Mouse (Mus musculus): Measurements from ENCODE around the gene 9030612E09Rik.
A peak's percentile ranks its signal among the peaks of the same experiment; 100 is the strongest.

The 9030612E09Rik gene

DNA sequence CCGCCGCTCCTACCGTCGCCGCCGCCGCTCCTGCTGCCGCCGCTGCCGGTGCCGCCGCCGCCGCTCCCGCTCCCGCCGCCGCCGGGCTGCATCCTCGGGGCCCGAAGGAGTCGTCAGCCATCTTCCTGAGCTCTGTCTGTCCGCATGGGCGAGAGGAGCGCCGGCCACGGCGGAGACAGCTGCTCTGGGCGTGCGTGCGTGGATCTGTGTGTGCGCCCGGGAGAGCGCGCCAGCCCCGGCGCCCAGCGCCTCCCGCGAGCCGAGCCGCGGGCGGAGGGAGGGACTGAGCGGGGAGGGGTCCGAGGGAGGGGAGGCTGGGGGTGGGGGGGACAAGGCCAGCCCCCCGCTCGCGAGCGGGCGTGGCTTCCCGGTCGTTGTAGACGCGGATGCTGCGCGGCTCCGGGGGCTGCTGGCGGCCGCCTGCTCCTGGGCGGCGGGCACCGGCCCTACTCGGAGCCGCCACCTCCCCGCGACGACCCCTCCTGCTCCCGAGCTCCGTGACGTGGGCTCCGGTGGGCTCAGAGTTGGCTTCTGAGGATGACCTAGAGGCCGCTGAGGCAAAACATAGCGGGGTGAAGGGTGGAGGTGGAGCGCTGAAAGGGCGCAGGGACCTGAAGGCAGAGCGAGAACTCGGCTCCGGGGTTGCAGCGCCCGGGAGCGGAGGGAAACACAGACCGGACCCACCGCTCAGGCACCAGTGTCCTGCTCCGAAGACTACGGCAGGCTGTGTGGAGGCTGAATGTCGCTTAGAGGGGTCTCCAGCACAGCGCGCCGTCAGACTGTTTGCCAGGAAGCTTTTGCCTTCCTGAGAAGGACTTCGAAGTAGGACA is at the start of gene 9030612E09Rik, which contains the start of gene Sobp:
Gene 9030612E09Rik, plus strand, starts transcription at position 379 of the 830 bp plus-strand sequence.
Gene Sobp, minus strand, starts transcription at position 205 of the 830 bp plus-strand sequence.
- peak; percentile 74 for DNase-seq (ENCODE audit: low read depth, low spot score)

- no peak for DNase-seq (ENCODE audit: low read depth, low spot score)
Observed at GRCm38 (mm10) chr10:43128750-43129149, 45.8 kb upstream of the 9030612E09Rik start.

DNA sequence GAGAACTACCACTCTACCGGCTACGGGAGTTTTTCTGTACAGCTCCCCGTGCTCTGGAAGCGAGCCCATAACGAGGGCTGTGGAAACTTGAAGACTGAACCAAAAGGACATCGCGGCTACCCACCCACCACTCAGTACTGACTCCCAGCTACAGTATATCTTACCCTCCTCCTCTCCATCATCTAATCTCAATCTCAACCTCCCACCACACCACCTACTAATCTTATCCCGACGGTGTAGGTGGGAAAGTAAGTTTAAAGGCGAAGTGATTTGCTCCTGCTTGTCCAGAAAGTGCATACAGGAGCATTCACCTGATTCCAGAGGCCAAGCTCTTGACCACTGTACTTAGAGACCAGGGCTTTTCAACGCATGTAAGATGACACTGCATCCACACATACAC is 40.5 kb upstream of the 9030612E09Rik start:
- no peak for DNase-seq (ENCODE audit: low read depth, low spot score)

DNA sequence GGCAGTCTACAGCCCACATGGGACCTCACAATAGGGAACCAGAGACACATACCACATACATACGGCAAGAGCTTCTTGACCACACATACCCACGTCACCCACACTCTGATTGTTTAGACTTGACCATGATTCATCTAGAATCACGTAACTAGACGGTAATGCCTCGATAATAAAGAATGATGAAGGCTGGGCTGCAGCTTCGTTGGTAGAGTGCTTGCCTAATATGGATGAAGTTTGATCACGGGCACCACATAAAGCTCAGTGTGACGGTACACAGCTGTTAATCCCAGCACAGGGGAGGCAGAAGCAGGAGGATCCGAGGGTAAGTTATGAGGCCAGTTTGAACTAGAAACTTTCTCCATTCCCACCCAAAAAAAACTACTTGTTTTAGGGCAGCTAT is 31.3 kb upstream of the 9030612E09Rik start:
- no peak for DNase-seq (ENCODE audit: low read depth, low spot score)

DNA sequence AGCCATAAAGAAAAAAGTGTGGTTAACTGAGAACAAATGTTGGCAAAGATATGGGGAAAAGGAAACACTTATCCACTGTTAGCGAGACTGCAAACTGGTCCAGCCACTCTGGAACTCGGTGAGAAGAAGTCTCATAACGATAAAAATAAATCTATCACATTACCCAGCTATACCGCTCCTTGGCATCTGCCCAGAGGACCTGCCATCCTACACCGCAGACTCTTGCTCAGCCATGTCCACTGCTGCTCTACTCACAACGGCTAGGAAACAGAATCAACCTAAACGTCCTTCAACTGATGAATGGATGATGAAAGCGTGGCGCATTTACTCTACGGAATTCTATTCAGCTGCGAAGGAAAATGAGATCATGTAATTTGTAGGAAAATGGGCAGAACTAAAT is 26.0 kb upstream of the 9030612E09Rik start:
- DNase-seq (ENCODE audit: low read depth, low spot score), result no peak

DNA sequence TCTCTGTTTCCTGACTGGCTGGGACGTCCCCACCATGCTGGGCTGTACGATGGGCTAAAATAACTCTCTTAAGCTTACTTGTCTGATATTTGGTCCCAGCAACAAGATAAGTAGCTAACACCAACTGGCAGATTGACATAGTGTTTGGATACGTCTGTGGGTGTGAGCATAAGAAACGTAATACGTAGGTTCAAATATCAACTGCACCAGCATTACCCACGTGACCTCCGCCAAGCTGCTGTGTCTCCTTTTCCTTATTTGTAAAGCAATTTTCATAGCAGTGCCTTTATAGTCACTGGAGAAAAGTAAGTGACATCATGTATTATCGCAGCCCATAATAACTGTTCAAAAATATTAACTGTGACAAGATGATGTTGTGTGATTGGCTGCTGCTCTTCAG is 21.9 kb upstream of the 9030612E09Rik start:
- DNase-seq (ENCODE audit: low read depth, low spot score), result no peak

DNA sequence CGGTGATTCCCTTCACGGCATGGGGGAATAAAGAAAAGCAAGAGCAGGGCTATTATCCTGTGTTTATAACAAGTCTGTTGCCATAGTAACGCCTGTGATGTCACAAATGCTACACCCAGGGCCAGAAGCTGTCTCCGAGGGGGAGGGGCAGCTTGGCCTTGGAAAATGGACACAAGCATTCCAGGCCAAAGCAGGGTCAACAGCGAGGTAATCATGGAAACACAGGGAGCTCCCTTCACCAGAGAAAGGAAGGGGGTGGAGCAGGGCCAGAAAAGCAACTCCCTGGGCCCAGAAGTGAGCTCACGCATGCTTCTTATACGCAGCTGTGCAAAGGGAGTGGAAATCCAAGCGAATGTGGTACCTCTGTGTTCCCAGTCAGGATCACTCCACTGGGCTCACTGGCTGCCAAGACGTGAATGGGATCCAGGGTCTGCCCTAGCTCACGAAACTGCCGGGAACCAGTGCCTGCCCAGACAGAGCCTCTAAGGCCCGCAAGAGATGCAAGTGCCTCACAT is 19.4 kb upstream of the 9030612E09Rik start:
- peak; percentile 83 for DNase-seq (ENCODE audit: low read depth, low spot score)

DNA sequence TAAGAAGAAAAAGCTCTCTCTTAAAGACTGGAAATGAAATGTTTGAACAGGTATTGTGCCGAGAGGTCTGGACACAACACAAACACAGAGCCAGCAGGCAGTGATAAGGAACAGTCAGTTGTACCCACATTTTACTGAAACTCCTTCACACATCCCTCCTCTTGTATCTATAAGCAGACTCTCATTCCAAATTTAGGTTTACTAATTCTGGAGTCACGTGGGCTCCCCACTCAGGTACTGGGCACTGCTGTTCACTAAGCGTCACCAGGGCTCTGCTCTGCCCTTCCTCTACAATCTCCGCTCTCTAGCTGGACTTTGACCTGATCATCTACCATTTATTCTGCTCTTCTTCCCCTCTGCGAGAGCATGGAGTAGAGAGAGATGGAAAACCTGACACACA is 15.6 kb upstream of the 9030612E09Rik start:
- DNase-seq (ENCODE audit: low read depth, low spot score), result no peak

DNA sequence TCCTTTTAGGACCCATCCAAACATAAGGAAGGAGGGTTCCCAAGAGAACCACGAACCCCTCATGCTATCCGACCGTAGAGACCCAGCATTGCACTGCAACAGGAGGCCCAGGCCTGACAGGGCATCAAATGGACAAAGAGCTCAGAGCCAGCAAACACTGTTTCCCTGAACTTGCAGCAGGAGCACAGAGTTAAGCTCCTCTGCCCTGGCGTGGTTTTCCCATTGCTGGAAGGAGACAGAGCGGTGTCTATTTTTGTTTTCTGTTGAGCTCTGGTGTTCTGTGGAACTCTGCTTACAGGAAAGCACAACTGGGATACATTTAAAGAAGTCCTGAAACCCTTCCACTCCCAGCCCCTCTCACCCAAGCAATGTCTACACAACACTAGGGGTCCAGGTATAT is 15.2 kb upstream of the 9030612E09Rik start:
- no peak for DNase-seq (ENCODE audit: low read depth, low spot score)

DNA sequence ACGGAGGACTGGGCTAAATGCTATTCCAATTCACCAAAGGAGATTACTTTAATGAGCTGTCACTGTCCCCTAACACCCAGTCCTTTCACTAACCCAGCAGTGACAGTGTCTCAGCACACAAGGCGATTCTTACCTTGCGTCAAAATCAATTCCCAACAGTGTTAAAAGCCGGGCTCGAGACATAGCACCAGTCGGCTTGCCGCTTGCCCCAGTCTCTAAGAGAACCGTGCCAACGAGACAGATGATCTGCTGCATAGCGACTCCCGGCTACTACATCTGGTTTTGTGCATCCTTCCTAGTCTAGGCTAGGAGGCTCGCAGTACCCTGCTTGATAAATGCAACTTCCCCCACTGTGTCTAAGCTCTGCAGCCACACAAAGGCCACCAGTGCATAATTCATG is 12.2 kb upstream of the 9030612E09Rik start:
- DNase-seq (ENCODE audit: low read depth, low spot score), result no peak

DNA sequence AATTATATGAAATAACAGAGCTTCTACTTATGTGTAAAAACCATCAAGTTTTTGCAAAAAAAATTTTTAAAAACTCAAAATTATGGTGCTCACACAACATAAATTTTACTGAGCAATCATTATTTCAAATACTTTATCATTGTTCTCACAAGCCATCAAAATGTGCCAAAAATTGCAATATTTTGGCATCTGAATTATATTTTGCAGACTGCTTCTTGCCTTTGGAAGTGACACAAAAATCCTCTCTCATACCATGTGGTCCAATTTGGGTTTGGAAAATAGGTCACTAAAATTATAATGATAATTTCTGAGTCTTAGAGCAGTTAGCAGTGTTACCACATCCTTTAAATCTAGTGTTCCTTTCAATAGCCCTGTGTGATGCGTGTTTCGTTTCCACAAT is 10.1 kb upstream of the 9030612E09Rik start:
- DNase-seq (ENCODE audit: low read depth, low spot score), result no peak

DNA sequence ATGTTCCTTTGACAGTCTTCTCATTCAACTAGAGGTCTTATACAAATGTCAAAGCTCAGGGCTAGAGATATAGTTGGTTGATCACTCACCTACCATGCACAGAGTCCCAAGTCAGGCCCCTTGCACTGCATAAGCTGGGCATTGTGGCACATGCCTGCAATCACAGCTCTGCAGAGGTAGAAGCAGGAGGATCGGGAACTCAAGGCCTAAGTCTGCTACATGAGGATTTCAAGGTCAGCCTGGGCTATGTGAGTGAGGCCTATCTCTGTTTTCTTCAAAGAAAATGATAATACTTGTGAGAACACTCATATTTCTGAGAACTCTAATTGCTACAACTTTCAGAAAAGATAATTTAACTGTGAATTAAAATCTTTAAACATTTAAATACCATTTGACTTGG is 8.4 kb upstream of the 9030612E09Rik start:
- DNase-seq (ENCODE audit: low read depth, low spot score), result no peak

DNA sequence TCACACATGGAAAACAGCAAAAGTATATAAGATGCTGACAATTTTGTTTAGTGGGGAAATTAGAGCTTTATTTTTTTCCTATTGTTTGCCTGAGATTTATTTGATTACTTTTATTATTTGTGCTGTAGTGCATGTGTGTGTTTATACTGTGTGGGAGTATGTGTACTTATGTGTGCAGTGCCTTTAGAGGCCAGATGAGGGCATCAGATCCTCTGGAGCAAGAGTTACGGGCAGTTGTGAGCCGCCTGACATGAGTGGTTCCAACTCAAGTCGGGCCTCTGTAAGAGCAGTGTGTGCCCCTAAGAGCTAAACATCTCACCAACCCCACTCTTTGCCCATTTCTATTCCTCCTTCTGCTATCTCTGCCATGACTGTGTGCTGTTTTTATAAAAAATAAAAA is 7.7 kb upstream of the 9030612E09Rik start:
- DNase-seq (ENCODE audit: low read depth, low spot score), result peak; percentile 58

DNA sequence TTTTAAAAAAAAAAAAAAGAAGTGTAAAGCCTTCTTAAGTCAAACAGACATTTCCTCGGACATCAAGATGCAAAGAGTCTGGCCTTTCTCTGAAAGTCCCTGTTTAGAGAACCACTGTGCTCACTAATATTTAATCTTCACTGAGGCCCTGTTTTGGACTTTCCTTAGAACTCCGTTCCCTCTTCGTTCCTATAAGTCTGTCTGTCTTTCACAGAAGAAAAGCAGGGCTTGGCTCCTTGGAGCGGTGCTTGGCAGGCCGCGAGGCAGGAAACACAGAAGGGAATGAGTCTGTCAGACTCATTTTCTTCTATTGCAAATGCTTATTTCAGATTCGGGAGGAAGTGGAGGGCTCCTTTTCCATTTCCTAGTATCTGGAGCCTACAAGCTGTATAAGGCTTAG is 5.7 kb upstream of the 9030612E09Rik start:
- no peak for DNase-seq (ENCODE audit: low read depth, low spot score)

DNA sequence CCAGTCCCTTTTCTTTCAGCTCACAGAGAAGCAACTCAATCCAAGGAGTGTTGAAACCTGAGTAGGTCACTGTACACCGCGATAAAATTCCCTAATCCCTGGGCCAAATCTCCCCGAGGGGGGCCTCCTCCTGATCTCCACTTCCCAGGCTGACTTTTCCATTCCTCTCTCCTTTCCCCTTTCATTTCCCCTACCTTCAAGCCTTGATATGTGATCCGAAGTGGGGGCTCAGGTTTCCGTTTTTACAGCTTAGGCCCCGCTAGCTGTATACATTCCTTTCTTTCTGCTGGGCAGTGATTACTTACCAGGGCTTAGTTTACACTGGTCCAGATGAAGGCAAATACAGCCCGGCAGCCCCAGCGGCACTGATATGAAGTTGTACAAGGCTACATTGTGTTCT is 3.4 kb upstream of the 9030612E09Rik start:
- no peak for DNase-seq (ENCODE audit: low read depth, low spot score)

DNA sequence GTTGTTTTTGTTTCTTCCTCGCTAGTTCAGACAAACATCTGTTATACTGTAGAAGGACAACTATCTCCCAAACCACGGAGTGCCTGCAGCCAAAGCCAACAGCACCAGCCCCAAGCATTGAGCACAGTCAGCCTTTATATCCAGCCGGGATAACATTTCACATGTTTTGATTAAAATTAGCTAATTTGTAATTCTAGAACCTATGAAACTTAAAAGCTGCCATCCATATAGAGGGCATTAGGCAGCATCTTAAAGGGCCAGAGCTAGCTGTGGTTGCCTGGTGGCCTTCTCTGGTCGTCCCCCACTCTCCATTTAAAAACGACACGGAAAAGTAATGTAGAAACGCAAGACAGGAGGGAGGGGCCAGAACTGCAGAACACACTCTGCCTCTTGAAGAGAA is 2.4 kb upstream of the 9030612E09Rik start:
- no peak for DNase-seq (ENCODE audit: low read depth, low spot score)

DNA sequence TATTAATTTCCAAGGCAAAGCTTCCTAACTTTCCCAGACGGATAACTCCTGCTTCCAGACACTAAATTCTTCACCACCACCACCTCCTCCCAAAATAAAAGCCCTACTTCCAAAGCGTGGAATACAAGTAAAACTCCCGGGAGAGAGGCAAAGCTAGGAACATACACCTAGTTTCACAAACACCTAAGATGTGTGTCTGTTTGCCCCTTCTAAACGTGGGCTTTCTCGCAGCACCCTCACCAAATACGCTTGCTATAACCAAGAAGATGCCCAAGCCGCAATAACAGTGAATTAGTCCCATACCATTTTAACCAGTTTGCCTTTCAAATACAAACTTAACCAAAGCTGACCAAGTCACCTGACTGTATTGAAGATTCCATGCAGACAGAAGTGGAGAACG is 1.9 kb upstream of the 9030612E09Rik start:
- DNase-seq (ENCODE audit: low read depth, low spot score), result no peak

DNA sequence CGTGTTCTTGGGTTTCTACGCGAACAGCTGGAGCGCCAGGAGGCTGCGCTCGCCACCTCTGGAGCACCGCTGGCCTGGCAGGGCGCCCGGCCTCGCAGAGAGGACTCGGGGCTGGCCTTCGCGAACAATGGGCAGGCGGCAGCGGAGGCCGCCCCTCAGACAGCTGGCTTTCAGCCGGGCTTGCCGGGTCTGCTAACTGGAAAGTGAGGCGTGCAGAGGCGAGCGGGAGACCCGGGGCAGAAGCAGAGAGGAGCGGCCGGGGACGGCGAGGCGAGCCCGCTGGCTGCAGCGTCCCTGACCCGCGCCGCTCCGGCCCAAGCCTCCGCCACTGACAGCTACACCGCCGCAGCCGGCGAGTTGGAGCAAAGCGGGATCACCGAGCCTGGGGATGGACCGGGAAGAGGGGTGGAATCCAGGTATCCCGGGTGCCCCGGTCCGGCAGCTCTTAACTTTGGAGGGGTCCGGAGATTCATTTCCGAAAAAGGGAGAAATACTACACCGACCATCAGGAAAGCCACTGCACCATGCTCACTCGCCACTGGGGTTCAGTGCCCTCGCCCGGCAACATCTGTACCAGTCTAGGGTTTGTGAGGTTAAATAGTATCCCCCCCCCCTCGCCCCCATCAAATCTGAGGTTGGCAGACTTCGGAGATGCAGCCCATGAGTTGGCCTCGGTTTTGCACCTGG is 1.2 kb upstream of the 9030612E09Rik start:
- peak; percentile 57 for DNase-seq (ENCODE audit: low read depth, low spot score)

DNA sequence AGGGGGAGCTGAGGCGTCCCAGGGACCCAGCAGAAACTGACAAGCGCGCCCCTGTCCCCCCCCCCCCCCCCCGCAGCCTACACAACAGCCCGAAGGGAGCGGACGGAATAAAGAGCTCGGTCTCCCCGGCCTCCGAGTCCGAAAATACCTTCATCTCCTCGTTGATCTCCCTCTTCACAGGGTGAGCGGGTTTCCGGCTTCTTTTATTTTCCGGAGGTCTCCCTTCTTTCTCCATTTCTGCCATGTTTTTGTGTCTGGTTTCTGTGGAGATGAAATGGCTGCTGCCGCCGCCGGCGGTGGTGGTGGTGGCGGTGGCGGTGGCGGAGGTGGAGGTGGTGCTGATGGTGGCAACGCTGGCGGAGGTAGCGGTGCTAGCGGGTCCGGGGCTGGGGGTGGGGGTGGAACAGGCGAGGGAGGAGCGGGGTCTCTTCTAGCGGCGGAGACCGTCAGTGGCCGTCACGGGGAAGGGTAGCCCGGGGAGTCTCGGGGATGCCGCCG is 627 bp upstream of the 9030612E09Rik start:
- DNase-seq (ENCODE audit: low read depth, low spot score), result peak; percentile 53

GRCm38 (mm10) chr10:43175156-43175601 is 675 bp downstream of the 9030612E09Rik start:
- DNase-seq (ENCODE audit: low read depth, low spot score), result peak; percentile 26

DNA sequence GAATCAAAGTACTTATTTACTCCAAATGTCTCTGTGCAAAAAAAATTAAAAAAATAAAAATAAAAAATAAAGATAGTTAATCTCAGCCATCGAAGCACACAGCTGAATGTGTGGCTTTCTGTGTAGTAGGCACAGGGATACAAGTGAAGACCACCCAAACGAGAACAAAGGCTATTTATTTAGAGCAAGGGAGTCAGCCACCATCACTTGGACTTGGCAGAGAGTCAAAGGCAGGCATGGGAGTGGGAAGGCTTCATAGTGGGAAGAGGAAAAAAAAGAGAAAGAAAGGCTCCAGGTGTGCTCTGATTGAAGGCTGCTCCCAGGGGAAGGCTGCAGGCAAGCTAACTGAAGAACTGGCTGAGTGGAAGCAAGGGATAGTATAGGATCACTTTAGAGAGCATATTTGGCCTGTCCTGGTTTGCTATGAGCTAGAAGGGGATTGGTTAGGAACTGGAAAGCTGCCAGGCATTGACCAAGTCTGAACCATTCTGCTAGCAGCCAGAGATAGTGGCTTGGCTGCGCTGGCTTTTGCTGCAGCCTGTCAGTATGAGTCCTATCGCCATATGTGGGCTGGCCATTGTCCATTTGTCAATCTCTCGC is 5.9 kb downstream of the 9030612E09Rik start:
- DNase-seq (ENCODE audit: low read depth, low spot score), result no peak

DNA sequence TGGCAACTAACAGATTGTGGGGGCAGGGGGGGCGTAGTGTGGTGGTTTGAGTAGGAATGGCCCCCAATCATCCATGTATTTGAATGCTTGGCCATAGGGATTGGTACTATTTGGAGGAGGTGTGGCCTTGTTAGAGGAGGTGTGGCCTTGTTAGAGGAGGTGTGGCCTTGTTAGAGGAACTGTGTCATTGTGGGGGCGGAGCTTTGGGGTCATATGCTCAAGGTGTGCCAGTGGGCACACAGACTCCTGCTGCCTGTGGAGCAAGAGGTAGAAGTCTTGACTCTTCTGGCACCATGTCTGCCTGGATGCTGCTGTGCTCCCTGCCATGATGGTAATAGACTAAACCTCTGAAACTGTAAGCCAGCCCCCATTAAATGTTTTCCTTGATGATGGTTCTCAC is 25.7 kb downstream of the 9030612E09Rik start:
- DNase-seq (ENCODE audit: low read depth, low spot score), result peak; percentile 64

All from ZHBTc4 (cell line).